Mouse (Mus musculus) kidney, postnatal 0 days (tissue): ENCODE data around the gene Plce1. TPM values are rescaled to one million over a fixed set of nuclear protein-coding genes. Genes with fewer than 3 reads are reported as not detected.
"Not testable (repeated sequence)": the region's sequence is repeated elsewhere in the genome, so short reads cannot be mapped to it uniquely, and the experiment has no call there.

Source experiments
- ATAC-seq: fragments of 200-750 bp; cut with Nextera tagmentation; replicated peaks from 2 replicates; pipeline ENCODE4 v1.8.0; 2017; ENCODE audit warnings: low read depth, moderate number of reproducible peaks, moderate TSS enrichment, moderate library complexity; ENCODE audit not compliant: low FRiP score
- DNase-seq: peaks from one replicate; pipeline ENCODE4 v3.0.0-alpha.2; 2016; ENCODE audit warnings: low spot score
- H3K27ac ChIP-seq: fragments of 300-500 bp; sonication (generic); 2 replicates; pipeline ENCODE4 v1.5.1; 2014; ENCODE audit warnings: mild to moderate bottlenecking
- H3K27me3 ChIP-seq: fragments of 300-500 bp; sonication (generic); 2 replicates; pipeline ENCODE4 v1.6.1; 2014; ENCODE audit warnings: low read length, mixed read lengths; ENCODE audit not compliant: insufficient read depth
- H3K36me3 ChIP-seq: fragments of 300-500 bp; sonication (generic); 2 replicates; pipeline ENCODE4 v1.6.1; 2014; ENCODE audit warnings: low read length, mixed read lengths; ENCODE audit not compliant: insufficient read depth
- H3K4me1 ChIP-seq: fragments of 300-500 bp; sonication (generic); replicated peaks from 2 replicates; pipeline ENCODE4 v1.6.1; 2014; ENCODE audit warnings: antibody characterized with exemption, low read length, mixed read lengths; ENCODE audit not compliant: insufficient read depth
- H3K4me2 ChIP-seq: fragments of 300-500 bp; sonication (generic); 2 replicates; pipeline ENCODE4 v1.6.1; 2014; ENCODE audit warnings: mild to moderate bottlenecking, low read length, moderate library complexity, mixed read lengths
- H3K4me3 ChIP-seq: fragments of 300-500 bp; sonication (generic); replicated peaks from 2 replicates; pipeline ENCODE4 v1.5.1; 2014; ENCODE audit warnings: low read depth, low read length
- H3K9ac ChIP-seq: fragments of 300-500 bp; sonication (generic); 2 replicates; pipeline ENCODE4 v1.6.1; 2014; ENCODE audit warnings: low read depth, low read length
- H3K9me3 ChIP-seq: fragments of 300-500 bp; sonication (generic); replicated peaks from 2 replicates; pipeline ENCODE4 v1.6.1; 2016; ENCODE audit warnings: low read length, inconsistent platforms, mixed read lengths
- CTCF ChIP-seq: IDR thresholded peaks from 2 replicates; pipeline ENCODE4 v1.5.1; 2016; ENCODE audit warnings: antibody characterized with exemption, low read depth, mild to moderate bottlenecking, moderate library complexity
- WGBS: fragments of 180-500 bp; shearing (Covaris S2); extraction: QIAGEN DNeasy Blood & Tissue Kit; methylation state at CpG from one replicate; pipeline ENCODE4 v1.1.7; 2014; 5-methylcytosine and 5-hydroxymethylcytosine counted together
- polyA plus RNA-seq: library from polyadenylated mRNA; unstranded; fragments of >200 nt; fragmentation: Nextera tagmentation; extraction: Ambion mirVana; gene quantifications from 2 replicates; pipeline ENCODE4 v1.2.1, GENCODE M21; 2015

The Plce1 gene
- polyA plus RNA-seq, 1 experiment from 2014 or later = 3.9 TPM

DNA sequence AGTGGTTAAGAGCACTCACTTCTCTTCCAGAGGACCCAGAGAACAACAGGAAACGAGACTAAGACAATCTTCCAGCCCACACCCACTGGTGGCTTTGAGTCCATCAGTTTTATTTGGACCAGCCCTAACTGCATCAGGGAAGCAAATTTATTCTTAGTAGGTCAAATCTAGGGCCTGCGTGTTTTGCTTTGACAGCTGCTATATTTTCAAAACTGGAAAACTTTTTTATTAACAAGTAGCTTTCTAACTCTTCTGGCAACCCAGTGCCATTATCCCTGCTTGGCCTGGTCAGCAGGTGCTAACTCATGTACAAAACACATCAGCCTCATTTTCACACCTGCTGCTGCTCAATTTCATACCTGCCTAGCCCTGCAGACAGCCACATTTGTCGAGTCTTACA, 151.3 kb downstream of the Plce1 start:
- ATAC-seq = no peak
- no peak for TF ChIP-seq CTCF

GRCm38 (mm10) chr19:38633306-38633705, 152.4 kb downstream of the Plce1 start:
- Histone ChIP-seq H3K27ac (no peak overlapping the region), H3K9ac (no peak overlapping the region), H3K4me1 (no peaks in the 10 kb centered on the region), H3K4me3 (no peak overlapping the region), H3K27me3 (no peaks in the 10 kb centered on the region), H3K4me2 (no peak overlapping the region), H3K9me3 (no peaks in the 10 kb centered on the region), H3K36me3 (no peaks in the 10 kb centered on the region)
- WGBS = 42% methylated on average over 5 of the region's 5 CpGs
- TF ChIP-seq CTCF = no peak
- no peak for ATAC-seq
- no peak for DNase-seq

More for the DNA sequence above, 151.3 kb downstream of the Plce1 start:
- H3K4me2 ChIP-seq = no peak overlapping the region
- no peaks in the 10 kb centered on the region for H3K4me1 ChIP-seq
- no peaks in the 10 kb centered on the region for H3K9me3 ChIP-seq
- H3K27ac ChIP-seq = no peak overlapping the region
- H3K27me3 ChIP-seq = no peaks in the 10 kb centered on the region
- no peak for DNase-seq
- H3K36me3 ChIP-seq = no peaks in the 10 kb centered on the region
- 53% methylated on average over 3 of the region's 3 CpGs for WGBS
- no peak overlapping the region for H3K9ac ChIP-seq
- H3K4me3 ChIP-seq = no peak overlapping the region

- DNase-seq = no peak
These were observed 158.1 kb downstream of the Plce1 start for GRCm38 (mm10) chr19:38639050-38639449.

GRCm38 (mm10) chr19:38639805-38640204, 158.9 kb downstream of the Plce1 start:
- Histone ChIP-seq H3K4me3 (no peak overlapping the region), H3K27ac (no peak overlapping the region), H3K9me3 (no peaks in the 10 kb centered on the region), H3K36me3 (no peaks in the 10 kb centered on the region), H3K9ac (no peak overlapping the region), H3K4me2 (no peak overlapping the region), H3K27me3 (no peaks in the 10 kb centered on the region), H3K4me1 (0 out of 2 replicates have a peak, but pooled peaks cover 6% of the 10 kb centered on the region)
- DNase-seq = no peak
- TF ChIP-seq CTCF = no peak
- no peak for ATAC-seq
- WGBS = 12% methylated on average over 3 of the region's 3 CpGs

More at GRCm38 (mm10) chr19:38639050-38639449, 158.1 kb downstream of the Plce1 start:
- Histone ChIP-seq H3K9ac (no peak overlapping the region), H3K27me3 (no peaks in the 10 kb centered on the region), H3K4me3 (no peak overlapping the region), H3K36me3 (no peaks in the 10 kb centered on the region), H3K4me1 (0 out of 2 replicates have a peak, but pooled peaks cover 6% of the 10 kb centered on the region), H3K27ac (no peak overlapping the region), H3K9me3 (no peaks in the 10 kb centered on the region), H3K4me2 (no peak overlapping the region)
- WGBS = 87% methylated on average over 3 of the region's 3 CpGs
- no peak for ATAC-seq
- no peak for TF ChIP-seq CTCF

GRCm38 (mm10) chr19:38642515-38642914, 161.6 kb downstream of the Plce1 start:
- DNase-seq, H3K4me3 ChIP-seq, H3K4me1 ChIP-seq, H3K36me3 ChIP-seq, ATAC-seq, H3K4me2 ChIP-seq, H3K9ac ChIP-seq, H3K9me3 ChIP-seq, H3K27me3 ChIP-seq, H3K27ac ChIP-seq: not testable (repeated sequence)
- WGBS = 60% methylated on average over 1 of the region's 1 CpGs
- peak; percentile 58 for TF ChIP-seq CTCF

- ATAC-seq (no peak), DNase-seq (peak; percentile 27)
- Histone ChIP-seq H3K27ac (no peak overlapping the region), H3K4me2 (no peak overlapping the region), H3K4me1 (no peaks in the 10 kb centered on the region), H3K27me3 (no peaks in the 10 kb centered on the region), H3K4me3 (no peak overlapping the region), H3K9me3 (no peaks in the 10 kb centered on the region), H3K9ac (no peak overlapping the region), H3K36me3 (no peaks in the 10 kb centered on the region)
- no peak for TF ChIP-seq CTCF
- 47% methylated on average over 6 of the region's 6 CpGs for WGBS
These were observed 164.1 kb downstream of the Plce1 start for GRCm38 (mm10) chr19:38644871-38645595.
